Mouse (Mus musculus) C2C12 (cell line): Measurements from ENCODE around the gene Slc25a51.

Experiments used
- CEBPB ChIP-seq: IDR thresholded peaks from one replicate; pipeline ENCODE4 v1.6.1; 2011; ENCODE audit warnings: low read depth, mild to moderate bottlenecking, control low read depth, moderate library complexity
- CTCF ChIP-seq: IDR thresholded peaks from one replicate; pipeline ENCODE4 v1.5.1; 2011; ENCODE audit not compliant: control insufficient read depth, insufficient read depth, insufficient read length
- FOSL1 ChIP-seq: IDR thresholded peaks from one replicate; pipeline ENCODE4 v1.8.0; 2011; ENCODE audit warnings: mild to moderate bottlenecking, low read length; ENCODE audit not compliant: poor library complexity, insufficient read depth, severe bottlenecking
- MAX ChIP-seq: IDR thresholded peaks from one replicate; pipeline ENCODE4 v1.6.1; 2011; ENCODE audit warnings: mild to moderate bottlenecking, control low read depth
- MYOD1 ChIP-seq: IDR thresholded peaks from one replicate; pipeline ENCODE4 v1.6.1; 2011; ENCODE audit warnings: low read depth; ENCODE audit not compliant: control insufficient read depth, insufficient read length
- MYOG ChIP-seq: IDR thresholded peaks from one replicate; pipeline ENCODE4 v1.6.1; 2011; ENCODE audit not compliant: control insufficient read depth, insufficient read length; ENCODE audit errors: extremely low read depth
- USF1 ChIP-seq: IDR thresholded peaks from one replicate; pipeline ENCODE4 v1.6.1; 2011; ENCODE audit warnings: low read depth, mild to moderate bottlenecking, control low read depth, moderate library complexity

DNA sequence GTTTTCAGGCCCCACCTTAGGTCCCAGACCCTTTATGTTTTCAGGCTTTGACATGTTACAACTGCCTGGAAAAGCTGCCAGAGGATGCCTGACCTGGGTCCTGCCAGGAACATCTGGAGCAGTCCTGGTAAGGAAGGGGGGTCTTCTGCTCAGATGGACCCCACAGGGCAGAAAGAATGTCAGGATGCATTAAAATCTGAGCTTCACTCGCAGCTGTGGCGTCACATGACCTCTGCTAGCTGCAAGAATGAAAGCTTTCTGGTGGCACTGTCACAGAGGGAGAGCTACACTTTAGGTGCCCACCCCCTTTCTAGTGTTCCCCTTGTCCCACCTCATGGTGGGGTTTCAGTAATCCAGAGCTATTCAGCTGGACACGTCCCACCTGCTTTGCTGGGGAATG is 28.4 kb upstream of the Slc25a51 start:
- no peak for TF ChIP-seq CTCF
- TF ChIP-seq MYOD1, result no peak
- TF ChIP-seq CEBPB, result no peak
- TF ChIP-seq MAX, result no peak
- no peak for TF ChIP-seq MYOG
- TF ChIP-seq USF1, result peak; percentile 53
- no peak for TF ChIP-seq FOSL1
